Mouse (Mus musculus): ENCODE measurements around the gene Pvr. TPM values are rescaled to one million over a fixed set of nuclear protein-coding genes. Genes with fewer than 3 reads are reported as not detected.
A peak's percentile ranks its signal among the peaks of the same experiment; 100 is the strongest.

Gene Pvr
- polyA plus RNA-seq (2012; rRNA removed) = 10.9 and 12.3 TPM in 2 replicates

DNA sequence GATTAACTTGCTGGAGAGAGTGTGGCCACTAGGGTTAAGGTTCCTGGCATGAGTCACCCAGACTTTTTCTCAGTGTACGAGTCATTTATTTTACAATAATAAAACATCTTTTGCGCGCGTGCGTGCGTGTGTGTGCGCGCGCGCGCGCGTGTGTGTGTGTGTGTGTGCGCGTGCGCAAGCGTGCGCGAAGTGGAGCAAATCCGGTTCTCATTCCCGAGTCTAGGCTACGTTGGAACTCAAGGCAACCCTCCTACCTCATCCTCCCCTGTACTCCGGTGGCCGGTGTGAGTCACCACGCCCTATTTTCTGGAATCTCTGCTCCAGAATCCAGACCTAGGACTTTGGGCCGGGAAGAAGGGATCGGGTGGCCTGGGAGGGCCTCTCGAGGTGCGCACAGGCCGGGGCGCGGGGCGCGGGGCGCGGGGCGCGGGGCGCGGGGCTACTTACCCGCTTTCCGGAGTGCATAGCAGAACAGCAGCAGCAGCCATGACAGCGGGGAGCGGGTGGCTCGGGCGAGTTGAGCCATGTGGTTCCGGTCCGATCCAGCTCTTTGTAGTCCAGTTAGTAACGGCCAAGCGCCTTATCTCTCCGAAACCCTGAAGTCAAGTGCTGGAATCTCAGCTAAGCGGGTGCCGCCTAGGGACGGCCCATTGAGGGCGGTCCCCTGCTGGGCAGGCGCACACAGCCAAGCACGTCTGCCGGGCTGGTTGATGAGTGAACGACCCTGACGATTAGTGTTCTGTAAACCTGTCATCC, at the start of gene Pvr:
Gene Pvr, minus strand, starts transcription at position 655 of the 756 bp plus-strand sequence.
- TF ChIP-seq POLR2A (IDR thresholded peaks at IDR 0.05; ENCODE audit: low read depth, low read length) (peak; percentile 71), CTCF (conservative IDR thresholded peaks at IDR 0.05; ENCODE audit: insufficient read depth, insufficient read length, low read depth, low read length) (0 out of 2 replicates have a peak, but pooled peaks have one; percentile 20)
- H3K4me1 ChIP-seq (ENCODE audit: control insufficient read depth, insufficient read depth, low read length) = no peaks in the 10 kb centered on the region
- H3K27me3 ChIP-seq (replicated peaks; ENCODE audit: control insufficient read depth, insufficient read depth, low read length) = no peaks in the 10 kb centered on the region
- peak; percentile 91 for DNase-seq
- peak within 1 kb of the TSS; percentile 69 for H3K27ac ChIP-seq (ENCODE audit: insufficient read depth, low read depth, low read length)
- H3K36me3 ChIP-seq (ENCODE audit: control insufficient read depth, insufficient read depth, low read length) = no peaks in the 10 kb centered on the region
- H3K4me3 ChIP-seq (ENCODE audit: insufficient read depth, low read depth, low read length) = peak within 1 kb of the TSS; percentile 84
- WGBS = under 1% methylated on average over 60 of the region's 60 CpGs

DNA sequence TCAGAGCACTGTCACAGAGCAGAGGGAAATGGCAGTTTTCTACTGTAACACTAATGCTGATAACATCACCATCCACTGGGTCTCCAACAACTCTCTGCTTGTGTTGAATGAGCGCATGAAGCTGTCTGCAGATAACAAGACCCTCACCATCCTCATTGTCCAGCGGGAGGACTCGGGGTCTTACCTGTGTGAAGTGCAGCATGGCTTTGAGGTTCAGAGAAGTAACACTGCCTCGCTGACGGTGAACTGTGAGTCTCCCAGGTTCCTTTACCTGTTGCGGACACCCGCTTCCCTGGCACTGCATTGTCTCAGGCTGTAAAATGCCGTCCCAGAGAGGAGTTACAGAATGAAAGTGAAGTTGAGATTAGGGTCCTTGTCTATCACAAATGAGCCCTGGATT, 49.2 kb upstream of the Pvr start:
- TF ChIP-seq POLR2A (IDR thresholded peaks at IDR 0.05; ENCODE audit: low read depth, low read length) (no peak), CTCF (conservative IDR thresholded peaks at IDR 0.05; ENCODE audit: insufficient read depth, insufficient read length, low read depth, low read length) (no peak)
- H3K36me3 ChIP-seq (ENCODE audit: control insufficient read depth, insufficient read depth, low read length) = no peaks in the 10 kb centered on the region
- 94% methylated on average over 8 of the region's 8 CpGs for WGBS
- no peaks in the 10 kb centered on the region for H3K4me1 ChIP-seq (ENCODE audit: control insufficient read depth, insufficient read depth, low read length)
- no peak for DNase-seq
- H3K4me3 ChIP-seq (ENCODE audit: insufficient read depth, low read depth, low read length) = no peak overlapping the region
- no peak overlapping the region for H3K27ac ChIP-seq (ENCODE audit: insufficient read depth, low read depth, low read length)
- H3K27me3 ChIP-seq (replicated peaks; ENCODE audit: control insufficient read depth, insufficient read depth, low read length) = no peaks in the 10 kb centered on the region

DNA sequence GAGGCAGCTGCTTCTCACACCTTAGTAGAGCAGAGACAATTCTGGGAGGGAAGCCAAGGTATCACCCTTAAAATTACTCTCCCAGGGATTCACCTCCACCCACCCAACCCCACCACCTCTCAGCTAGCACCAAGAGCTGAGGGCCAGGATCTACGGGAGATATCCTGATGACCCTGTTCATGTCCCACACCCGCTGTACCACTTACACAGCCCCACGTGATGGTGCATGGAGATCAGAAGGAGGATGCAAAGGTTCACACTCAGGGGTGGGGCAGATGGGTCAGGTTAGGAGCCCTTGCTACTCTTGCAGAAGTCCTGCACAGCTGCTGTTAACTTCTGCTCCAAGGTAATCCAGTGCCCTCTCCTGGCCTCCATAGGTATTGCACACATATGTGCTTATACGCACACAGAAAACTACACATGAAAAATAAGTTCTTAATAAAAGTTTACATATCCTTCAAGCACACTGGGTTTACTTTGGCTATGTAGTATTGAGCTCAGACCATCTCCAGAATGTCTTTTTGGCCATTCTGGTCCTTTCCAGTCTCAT, 48.7 kb upstream of the Pvr start:
- no peak for DNase-seq
- Histone ChIP-seq H3K27ac (ENCODE audit: insufficient read depth, low read depth, low read length) (no peak overlapping the region), H3K27me3 (replicated peaks; ENCODE audit: control insufficient read depth, insufficient read depth, low read length) (no peaks in the 10 kb centered on the region), H3K4me3 (ENCODE audit: insufficient read depth, low read depth, low read length) (no peak overlapping the region), H3K4me1 (ENCODE audit: control insufficient read depth, insufficient read depth, low read length) (no peaks in the 10 kb centered on the region), H3K36me3 (ENCODE audit: control insufficient read depth, insufficient read depth, low read length) (no peaks in the 10 kb centered on the region)
- whole genome bisulfite sequencing = 97% methylated on average over 4 of the region's 4 CpGs
- TF ChIP-seq POLR2A (IDR thresholded peaks at IDR 0.05; ENCODE audit: low read depth, low read length) (no peak), CTCF (conservative IDR thresholded peaks at IDR 0.05; ENCODE audit: insufficient read depth, insufficient read length, low read depth, low read length) (0 out of 2 replicates have a peak, but pooled peaks have one; percentile 12)

DNA sequence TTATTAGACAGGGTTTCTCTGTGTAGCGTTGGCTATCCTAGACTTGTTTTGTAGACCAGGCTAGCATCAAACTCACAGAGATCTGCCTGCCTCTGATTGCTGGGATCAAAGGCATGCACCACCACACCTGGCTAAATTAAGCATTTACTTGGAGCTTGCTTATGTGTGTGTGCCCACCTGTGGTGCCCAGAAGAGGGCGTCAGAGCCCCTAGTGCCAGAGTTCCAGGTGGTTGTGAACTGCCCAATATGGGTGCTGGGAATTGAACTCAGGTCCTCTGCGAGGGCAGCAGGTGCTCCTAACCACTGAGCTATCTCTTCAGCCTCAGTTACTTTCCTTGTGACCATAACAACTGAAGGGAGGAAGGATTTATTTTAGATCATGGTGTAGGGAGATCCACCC, 48.1 kb upstream of the Pvr start:
- Histone ChIP-seq H3K27me3 (replicated peaks; ENCODE audit: control insufficient read depth, insufficient read depth, low read length) (no peaks in the 10 kb centered on the region), H3K27ac (ENCODE audit: insufficient read depth, low read depth, low read length) (no peak overlapping the region), H3K4me1 (ENCODE audit: control insufficient read depth, insufficient read depth, low read length) (no peaks in the 10 kb centered on the region), H3K4me3 (ENCODE audit: insufficient read depth, low read depth, low read length) (no peak overlapping the region), H3K36me3 (ENCODE audit: control insufficient read depth, insufficient read depth, low read length) (no peaks in the 10 kb centered on the region)
- no peak for DNase-seq
- no peak for TF ChIP-seq POLR2A (IDR thresholded peaks at IDR 0.05; ENCODE audit: low read depth, low read length)
- TF ChIP-seq CTCF (conservative IDR thresholded peaks at IDR 0.05; ENCODE audit: insufficient read depth, insufficient read length, low read depth, low read length) = no peak
- WGBS = 76% methylated on average over 3 of the region's 3 CpGs

DNA sequence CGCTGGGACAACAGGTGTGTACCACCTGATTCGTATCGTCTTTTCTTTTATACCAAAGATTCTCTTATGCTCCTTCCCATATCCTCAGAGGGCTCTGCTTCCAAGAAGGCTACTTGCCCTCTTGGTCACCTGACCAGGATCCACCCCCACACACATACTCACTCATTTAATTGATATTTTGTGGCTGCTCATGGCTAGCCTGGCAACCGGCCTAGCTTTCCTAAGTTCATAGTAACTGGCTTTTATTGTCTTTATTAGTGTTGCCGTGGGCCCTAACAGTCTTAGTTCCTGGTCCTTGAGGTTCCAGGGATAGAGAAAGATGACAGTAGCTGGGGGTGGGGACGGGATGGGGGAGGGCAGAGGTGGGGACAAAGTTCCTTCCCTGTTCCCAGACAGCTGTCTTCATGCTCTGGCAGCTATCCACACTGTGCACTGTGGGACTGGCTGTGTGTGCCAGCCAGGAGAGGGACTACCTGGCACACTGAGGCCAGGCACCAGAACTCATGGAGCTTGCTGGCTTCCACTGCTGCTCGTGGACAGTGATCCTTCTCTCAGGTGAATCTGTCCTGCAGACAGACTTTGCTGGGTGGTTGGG, 44.1 kb upstream of the Pvr start, which contains the start of gene Ceacam20:
Gene Ceacam20, plus strand, starts transcription at position 428 of the 595 bp plus-strand sequence.
- H3K4me1 ChIP-seq (ENCODE audit: control insufficient read depth, insufficient read depth, low read length) = no peaks in the 10 kb centered on the region
- peak; percentile 69 for DNase-seq
- H3K4me3 ChIP-seq (ENCODE audit: insufficient read depth, low read depth, low read length) = no peak within 1 kb of the TSS
- H3K27me3 ChIP-seq (replicated peaks; ENCODE audit: control insufficient read depth, insufficient read depth, low read length) = no peaks in the 10 kb centered on the region
- TF ChIP-seq CTCF (conservative IDR thresholded peaks at IDR 0.05; ENCODE audit: insufficient read depth, insufficient read length, low read depth, low read length) (no peak), POLR2A (IDR thresholded peaks at IDR 0.05; ENCODE audit: low read depth, low read length) (no peak)
- WGBS = 56% methylated on average over 7 of the region's 7 CpGs
- H3K27ac ChIP-seq (ENCODE audit: insufficient read depth, low read depth, low read length) = no peak within 1 kb of the TSS
- no peaks in the 10 kb centered on the region for H3K36me3 ChIP-seq (ENCODE audit: control insufficient read depth, insufficient read depth, low read length)

DNA sequence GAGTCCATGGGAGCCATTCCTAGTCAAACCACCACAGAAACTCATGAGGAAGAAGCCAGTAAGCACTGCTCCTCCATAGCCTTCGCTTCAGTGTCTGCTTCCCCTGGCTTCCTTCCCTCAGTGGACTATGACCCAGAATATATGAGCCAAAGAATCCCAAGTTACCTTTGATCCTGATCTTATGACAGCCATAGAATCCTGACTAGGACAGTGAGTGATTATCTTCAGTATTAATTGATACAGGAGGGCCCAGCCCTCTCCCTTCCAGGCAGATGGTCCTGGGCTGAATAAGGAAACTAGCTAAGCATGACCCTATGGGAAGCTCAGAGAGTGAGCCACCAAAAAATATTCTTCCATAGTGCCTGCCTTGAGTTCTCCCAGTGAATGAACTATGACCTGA, 41.5 kb upstream of the Pvr start:
- WGBS = 45% methylated on average over 1 of the region's 1 CpGs
- H3K36me3 ChIP-seq (ENCODE audit: control insufficient read depth, insufficient read depth, low read length) = no peaks in the 10 kb centered on the region
- no peak overlapping the region for H3K4me3 ChIP-seq (ENCODE audit: insufficient read depth, low read depth, low read length)
- no peaks in the 10 kb centered on the region for H3K27me3 ChIP-seq (replicated peaks; ENCODE audit: control insufficient read depth, insufficient read depth, low read length)
- peak; percentile 17 for DNase-seq
- TF ChIP-seq POLR2A (IDR thresholded peaks at IDR 0.05; ENCODE audit: low read depth, low read length) = no peak
- no peak for TF ChIP-seq CTCF (conservative IDR thresholded peaks at IDR 0.05; ENCODE audit: insufficient read depth, insufficient read length, low read depth, low read length)
- H3K27ac ChIP-seq (ENCODE audit: insufficient read depth, low read depth, low read length) = no peak overlapping the region
- no peaks in the 10 kb centered on the region for H3K4me1 ChIP-seq (ENCODE audit: control insufficient read depth, insufficient read depth, low read length)

DNA sequence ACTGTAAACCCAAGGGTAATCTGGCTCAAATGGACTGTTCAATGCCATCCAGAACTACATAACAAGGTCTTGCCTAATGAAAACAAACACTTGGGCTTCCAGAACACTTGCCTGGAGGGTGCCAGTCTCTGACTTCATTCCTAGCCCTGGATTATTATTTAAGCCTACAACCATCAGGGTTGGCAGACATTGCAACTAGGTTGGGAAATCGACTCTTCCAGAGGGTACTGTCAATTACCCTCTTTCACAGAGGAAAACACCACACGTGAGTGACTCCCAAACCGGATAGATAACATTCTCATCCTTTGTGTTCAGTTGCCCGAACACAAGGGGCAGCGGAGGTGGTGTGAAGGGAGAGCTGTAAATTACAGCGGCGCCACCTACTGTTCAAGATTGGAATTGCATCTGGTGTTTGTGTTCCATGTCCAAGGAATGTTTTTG, 35.4 kb upstream of the Pvr start:
- no peak for TF ChIP-seq POLR2A (IDR thresholded peaks at IDR 0.05; ENCODE audit: low read depth, low read length)
- peak; percentile 95 for TF ChIP-seq CTCF (conservative IDR thresholded peaks at IDR 0.05; ENCODE audit: insufficient read depth, insufficient read length, low read depth, low read length)
- no peak overlapping the region for H3K4me3 ChIP-seq (ENCODE audit: insufficient read depth, low read depth, low read length)
- no peaks in the 10 kb centered on the region for H3K4me1 ChIP-seq (ENCODE audit: control insufficient read depth, insufficient read depth, low read length)
- WGBS = 0% methylated on average over 7 of the region's 7 CpGs
- H3K36me3 ChIP-seq (ENCODE audit: control insufficient read depth, insufficient read depth, low read length) = no peaks in the 10 kb centered on the region
- H3K27me3 ChIP-seq (replicated peaks; ENCODE audit: control insufficient read depth, insufficient read depth, low read length) = no peaks in the 10 kb centered on the region
- DNase-seq = peak; percentile 92
- H3K27ac ChIP-seq (ENCODE audit: insufficient read depth, low read depth, low read length) = no peak overlapping the region

Measured in kidney, adult 2 months (tissue).